Mouse (Mus musculus) bone marrow, adult 2 months (tissue): ENCODE data around the gene Mcm6.

ENCODE experiments used
- CTCF ChIP-seq: fragments of 200-500 bp; IDR thresholded peaks from 2 replicates; pipeline ENCODE4 v1.5.1; 2011; ENCODE audit warnings: low read length, control low read depth; ENCODE audit not compliant: control insufficient read depth, insufficient read depth
- POLR2A ChIP-seq: fragments of 200-500 bp; IDR thresholded peaks from 2 replicates; pipeline ENCODE4 v1.6.1; 2011; ENCODE audit warnings: low read depth, mild to moderate bottlenecking, control low read depth, low read length, borderline replicate concordance; ENCODE audit not compliant: control insufficient read depth

- TF ChIP-seq CTCF: no peak
- no peak for TF ChIP-seq POLR2A
These were observed 12.8 kb upstream of the Mcm6 start for GRCm38 (mm10) chr1:128372143-128372860.
